Mouse (Mus musculus): ENCODE measurements around the gene Pde10a.

The Pde10a gene

GRCm38 (mm10) chr17:8581579-8581978, 56.4 kb downstream of the Pde10a start:
- peak in 1 of 2 experiments; percentile 2 for DNase-seq

DNA sequence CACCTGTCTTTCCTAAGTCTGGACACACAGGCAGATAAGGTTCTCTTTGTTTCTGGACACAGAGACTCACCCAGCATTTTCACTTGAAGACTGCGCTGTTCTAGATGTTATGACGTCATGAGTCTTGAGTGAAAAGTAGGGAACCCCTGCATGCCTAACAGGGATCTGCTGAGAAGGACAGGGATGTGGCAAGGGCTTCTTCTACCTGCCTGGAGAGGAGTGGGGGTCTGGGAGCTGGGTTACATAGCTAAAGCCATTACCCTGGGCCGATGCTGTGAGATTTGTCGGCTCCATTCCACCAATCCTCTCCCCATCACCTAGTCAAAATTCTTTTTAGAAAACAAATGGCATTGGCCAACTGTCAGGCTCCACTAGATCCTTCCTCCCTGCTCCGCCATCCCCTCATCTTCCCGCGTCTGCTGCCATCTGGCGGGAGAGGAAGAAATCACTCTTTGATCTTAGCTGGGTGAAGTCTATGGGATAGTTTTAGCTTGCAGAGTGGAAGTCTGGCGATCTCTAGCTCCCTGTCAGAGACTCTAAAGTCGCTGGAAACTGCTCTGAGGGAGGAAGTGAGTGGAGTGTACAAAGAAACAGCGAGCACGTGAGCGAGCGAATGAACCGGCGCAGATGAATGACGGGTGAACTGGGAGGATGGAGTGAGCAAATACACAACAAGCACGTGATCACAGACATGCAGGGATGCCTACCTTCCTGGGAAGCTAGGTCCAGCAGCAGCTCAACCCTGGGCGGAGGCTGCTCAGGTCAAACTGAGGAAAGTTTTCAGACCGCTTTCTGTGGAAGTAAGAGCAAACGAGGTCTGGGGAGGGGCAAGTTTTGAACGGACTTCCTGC, 67.5 kb downstream of the Pde10a start:
- peak; percentile 90 to 94 for DNase-seq

- peak; percentile 81 to 85 for DNase-seq
Observed at GRCm38 (mm10) chr17:8597790-8598189, 72.6 kb downstream of the Pde10a start.

DNA sequence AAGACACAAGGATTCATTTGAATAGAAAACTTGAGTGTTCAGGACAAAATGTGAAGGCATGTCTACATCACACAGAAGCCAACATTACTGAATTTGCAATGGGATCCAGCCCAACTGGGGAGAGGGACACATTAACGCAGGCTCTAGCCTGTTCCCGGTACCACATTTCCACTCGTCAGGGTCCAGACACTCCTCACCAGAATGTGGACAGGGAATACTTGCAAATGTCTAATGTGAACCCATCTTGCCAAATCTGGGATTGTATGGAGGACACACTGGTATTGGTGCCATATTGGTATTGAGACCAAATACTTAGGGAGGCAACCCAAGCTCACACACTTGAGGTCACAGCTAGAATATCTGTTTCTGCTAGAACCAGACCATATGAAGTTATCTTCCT, 77.8 kb downstream of the Pde10a start:
- no peak for DNase-seq

DNA sequence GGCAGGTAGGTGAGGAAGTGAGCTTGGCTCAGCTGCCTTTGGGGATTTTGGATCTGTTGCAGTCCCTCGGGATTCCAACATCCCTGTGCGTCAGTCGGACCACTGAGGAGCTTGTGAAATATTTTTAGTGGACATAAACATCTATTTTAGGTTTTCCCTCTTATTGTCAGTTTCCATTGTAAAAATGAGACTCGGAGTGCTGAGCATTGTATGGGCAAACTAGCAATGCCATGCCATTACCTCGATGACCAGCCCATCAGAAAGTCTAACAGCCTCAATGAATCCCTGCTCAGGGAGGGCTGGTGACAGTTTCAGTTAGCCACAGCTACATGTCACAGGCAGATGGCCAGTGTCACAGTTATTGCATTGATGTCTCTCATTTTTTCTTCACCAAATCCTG, 80.7 kb downstream of the Pde10a start:
- no peak for DNase-seq

DNA sequence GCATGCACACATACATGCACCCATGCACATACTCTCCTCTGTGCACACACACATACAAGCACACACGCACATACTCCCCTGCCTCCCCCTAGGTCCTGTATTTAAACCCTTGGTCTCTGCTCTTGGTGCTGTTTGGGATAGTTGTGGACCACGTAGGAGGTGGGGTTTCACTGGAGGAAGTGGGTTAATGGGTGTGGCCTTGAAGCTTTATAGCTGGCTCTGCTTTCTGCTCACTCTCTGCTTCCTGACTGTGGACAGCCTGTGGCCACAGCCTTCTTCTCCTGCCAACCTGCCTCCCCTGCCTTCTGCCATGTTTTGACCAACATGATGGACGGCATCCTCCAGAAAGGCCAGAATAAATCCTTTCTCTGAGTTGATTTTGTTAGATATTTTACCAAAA, 81.5 kb downstream of the Pde10a start:
- DNase-seq, result no peak

- DNase-seq, result no peak
Observed at GRCm38 (mm10) chr17:8611916-8612315, 86.7 kb downstream of the Pde10a start.

- DNase-seq, result peak; percentile 88 to 90
Observed at GRCm38 (mm10) chr17:8613882-8614551, 88.8 kb downstream of the Pde10a start.

DNA sequence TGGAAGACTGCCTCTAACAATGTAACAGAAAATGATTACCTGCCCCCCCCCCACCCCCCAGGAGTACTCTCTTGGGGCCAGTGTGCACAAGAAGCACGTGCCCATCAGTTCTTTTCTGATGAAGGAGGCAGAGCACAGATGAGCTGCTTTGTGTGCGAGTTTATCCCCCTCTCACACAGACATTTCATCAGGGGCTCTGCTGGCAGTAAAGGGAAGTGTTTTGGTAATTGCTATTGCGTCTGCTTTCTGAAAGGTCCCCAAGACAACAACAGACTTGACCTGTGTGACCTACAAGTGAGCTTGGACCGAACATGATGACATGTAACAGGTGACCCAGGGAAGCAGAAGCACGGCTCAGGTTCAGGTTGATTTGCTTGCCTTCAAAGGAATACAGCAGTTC, 95.2 kb downstream of the Pde10a start:
- DNase-seq, result peak in 1 of 2 experiments; percentile 1

- peak; percentile 41 to 58 for DNase-seq
Observed at GRCm38 (mm10) chr17:8621105-8621504, 95.9 kb downstream of the Pde10a start.

DNA sequence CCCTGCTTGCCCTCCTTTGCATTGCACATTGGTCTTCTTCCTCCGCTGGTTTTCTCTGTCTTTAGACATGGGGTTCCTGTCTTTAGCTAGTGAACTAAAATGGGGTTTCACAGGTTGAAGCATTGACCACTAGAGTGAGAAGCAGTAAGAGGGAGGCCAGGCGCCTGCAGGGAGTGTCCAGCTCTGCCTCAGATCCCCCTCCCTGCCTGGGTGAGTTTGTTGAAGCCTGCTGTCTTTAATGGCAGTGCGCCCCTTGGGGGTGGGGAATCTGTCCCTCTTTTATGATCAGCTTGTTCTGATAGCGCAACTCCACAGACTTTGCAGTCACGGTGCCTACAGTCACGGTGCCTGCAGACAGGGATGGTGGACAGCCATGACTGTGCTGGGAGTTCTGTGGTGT, 96.7 kb downstream of the Pde10a start:
- DNase-seq, result no peak

GRCm38 (mm10) chr17:8626421-8626820, 101.2 kb downstream of the Pde10a start:
- DNase-seq, result no peak

DNA sequence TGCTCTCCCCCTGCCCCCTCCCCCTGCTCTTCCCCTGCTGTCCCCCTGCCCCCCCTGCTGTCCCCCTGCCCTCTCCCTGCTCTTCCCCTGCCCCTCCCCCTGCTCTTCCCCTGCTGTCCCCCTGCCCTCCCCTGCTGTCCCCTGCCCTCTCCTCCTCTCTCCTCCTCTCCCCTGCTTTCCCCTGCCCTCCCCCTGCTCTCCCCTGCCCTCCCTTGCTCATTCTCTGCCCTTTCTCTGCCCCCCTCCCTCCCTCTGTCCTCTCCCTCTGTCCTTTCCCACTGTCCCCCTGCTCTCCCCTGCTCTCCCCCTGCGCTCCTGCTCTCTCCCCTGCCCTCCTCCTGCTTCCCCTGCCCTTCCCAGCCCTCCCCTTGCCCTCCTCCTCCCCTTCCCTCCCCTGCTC, 106.5 kb downstream of the Pde10a start:
- no peak for DNase-seq

GRCm38 (mm10) chr17:8633596-8633995, 108.4 kb downstream of the Pde10a start:
- no peak for DNase-seq

DNA sequence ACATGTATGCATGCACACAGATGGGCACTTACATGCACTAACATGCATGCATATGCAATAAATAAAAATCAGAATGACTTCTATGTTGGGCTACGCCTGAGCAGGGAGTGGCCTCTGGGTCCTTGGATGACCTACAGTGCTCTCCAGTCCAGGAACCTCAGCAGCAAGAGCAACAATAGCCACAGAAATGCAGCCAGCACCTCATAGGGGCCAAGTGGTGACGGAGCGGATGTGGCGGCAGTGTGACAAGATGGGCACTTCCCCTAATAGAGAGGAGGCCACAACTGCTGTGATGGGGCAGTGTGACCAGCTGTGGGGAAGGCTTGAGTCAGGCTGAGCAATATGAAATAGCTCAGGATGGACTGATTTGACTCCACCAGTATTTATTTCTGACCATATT, 109.3 kb downstream of the Pde10a start:
- no peak for DNase-seq

- no peak for DNase-seq
Observed at GRCm38 (mm10) chr17:8636231-8636630, 111.1 kb downstream of the Pde10a start.

DNA sequence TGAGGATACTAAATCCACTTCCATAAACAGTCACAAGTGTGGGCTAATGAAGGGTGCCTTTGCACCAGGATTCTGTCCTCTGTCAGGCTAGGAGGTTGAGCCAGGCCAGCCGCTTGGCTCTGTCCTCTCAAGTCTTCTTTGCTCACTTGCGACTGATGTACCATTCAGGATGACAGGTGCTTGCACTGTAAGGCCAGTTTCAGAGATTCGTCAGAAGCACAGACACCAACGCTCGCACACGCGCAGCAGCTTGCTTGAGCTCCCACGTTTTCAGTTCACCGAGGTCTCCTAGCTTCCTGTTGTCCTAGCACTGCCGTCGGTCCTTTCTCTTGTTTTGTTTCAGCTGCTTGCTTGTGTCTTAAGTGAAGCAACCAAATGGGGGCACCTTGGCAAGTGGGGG, 111.5 kb downstream of the Pde10a start:
- no peak for DNase-seq

GRCm38 (mm10) chr17:8637181-8637580, 112.0 kb downstream of the Pde10a start:
- DNase-seq, result peak in 1 of 2 experiments; percentile 47

DNA sequence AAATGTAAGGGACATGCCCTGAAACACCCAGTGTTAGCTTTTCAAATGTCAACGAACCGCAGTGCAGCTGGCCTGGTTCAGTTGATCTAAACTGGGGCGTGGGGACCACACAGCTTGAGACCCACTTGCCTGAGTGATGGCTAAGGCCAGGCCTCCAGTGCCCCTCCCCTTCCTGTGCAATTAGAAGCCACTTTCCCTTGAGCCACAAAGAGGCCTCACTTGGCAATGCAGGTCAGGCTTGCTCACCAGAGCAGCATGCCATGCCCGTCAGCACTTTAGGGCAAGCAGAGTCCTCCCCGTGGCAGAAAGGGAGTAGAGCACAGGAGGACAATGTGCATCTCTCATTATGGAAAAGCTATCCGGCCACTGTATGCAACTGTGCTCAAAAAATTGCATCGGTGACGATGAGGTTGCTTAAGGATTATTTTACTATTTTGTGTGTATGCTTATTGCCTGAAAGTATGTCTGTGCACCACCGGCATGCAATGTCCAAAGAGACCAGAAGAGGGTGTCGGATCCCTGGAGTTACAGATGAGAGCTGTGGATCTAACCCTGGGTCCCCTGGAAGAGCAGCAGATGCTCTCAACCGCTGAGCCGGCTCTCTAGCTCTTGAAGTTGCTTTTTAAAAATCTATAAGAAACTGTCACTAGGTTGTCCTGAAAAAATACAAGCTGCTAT, 114.7 kb downstream of the Pde10a start:
- peak in 1 of 2 experiments; percentile 45 for DNase-seq

DNA sequence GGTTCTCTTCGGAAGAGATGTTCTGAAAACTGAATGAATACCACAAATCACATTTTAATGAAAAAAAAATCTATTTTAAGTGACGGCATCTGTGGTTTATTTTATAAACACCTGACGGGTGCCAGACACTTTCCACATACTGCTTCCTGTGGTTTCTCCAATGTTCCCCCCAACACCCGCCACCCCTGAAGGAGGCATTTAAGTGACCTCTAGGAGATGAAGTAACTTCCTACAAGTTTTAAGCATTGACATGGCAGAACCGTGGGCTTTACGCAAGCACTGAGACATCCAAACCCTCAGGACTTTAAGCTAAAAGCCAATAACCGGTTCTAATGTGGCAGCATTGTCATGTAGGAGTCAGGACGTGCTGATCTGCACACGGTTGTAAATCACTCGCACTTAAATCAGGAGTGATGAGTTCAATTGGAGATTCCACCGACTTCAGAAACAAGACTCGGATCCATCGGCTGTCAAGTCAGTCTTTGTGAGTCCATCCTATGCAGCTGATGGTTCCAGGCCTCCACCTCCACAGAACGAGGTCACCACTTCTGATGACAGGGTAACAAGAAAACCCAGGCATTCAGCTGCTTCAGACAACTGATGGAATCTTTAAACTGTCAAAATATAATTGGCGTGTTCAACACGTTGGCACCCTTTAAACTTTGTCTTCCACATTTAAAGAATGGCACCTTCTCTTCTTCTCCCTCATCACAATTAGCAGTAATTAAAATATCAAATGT, 115.7 kb downstream of the Pde10a start:
- DNase-seq, result no peak

DNA sequence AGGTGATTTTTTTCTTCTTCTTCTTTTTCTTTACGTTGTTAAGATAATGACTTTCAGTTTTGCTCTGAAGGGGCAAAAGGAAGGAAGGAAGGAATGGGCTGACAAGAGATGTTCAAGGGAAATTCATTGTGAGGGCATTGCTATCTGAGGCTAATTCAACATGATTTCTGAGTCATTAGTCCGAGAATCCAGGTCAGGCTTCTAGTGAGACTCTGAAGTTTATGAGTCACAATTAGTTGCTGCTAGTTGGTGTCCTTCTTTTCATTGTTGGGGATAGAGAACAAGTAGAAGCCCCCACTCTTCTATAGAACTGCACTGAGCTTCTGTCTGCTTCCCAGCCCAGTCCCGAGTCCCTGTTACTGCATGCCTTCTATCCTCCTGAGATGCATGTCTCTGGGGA, 116.3 kb downstream of the Pde10a start:
- DNase-seq, result no peak

- DNase-seq, result no peak
Observed at GRCm38 (mm10) chr17:8642356-8642755, 117.2 kb downstream of the Pde10a start.

GRCm38 (mm10) chr17:8647372-8647871, 122.2 kb downstream of the Pde10a start:
- DNase-seq, result peak in 1 of 2 experiments; percentile 49

Measured in cerebellum, postnatal 25 days (tissue).